Comparison of ENCODE assay signal across 27 mouse cellular contexts in the genomic region with DNA sequence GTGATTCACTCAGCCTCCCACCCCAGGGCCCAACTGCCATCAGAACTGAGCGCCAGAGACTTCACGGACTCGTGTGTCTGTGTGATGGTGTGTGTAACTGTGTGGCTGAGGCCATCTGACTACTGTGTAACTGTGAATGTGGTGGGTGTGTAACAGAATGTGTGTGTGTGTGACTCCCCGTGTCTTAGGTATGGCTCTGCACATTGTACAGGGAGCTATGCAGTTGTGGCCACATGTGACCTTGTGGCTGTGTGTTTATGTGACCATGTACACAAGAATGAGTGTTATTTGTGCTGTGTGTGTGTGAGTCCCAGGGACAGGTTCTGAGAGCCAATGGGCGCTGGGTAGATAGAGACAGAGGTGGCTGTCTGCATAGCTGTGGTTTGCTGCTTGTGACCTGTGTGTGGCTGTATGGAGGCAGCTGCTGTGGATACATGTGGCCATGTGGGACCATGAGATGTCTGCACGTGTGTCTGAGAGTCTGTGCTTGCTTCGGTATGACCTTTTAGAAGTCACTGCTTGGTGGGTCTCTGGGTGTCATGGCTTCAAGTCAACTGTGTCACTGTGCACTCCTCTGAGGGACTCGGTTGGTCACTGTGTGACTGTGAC. TPM values are rescaled to one million over a fixed set of nuclear protein-coding genes. Genes with fewer than 3 reads are reported as not detected.
"Had no signal": no experiment of that assay in that cellular context is flagged by ENCODE, and none has a peak within 500 bp of the region (broad histone marks: within the 10 kb centered on the region; RNA-seq: fewer than 3 reads in every experiment).

No protein-coding gene starts in this region.

- H3K9ac ChIP-seq: heart, embryonic 12.5 days; hindbrain, embryonic 12.5 days; hindbrain, embryonic 14.5 days; intestine, embryonic 15.5 days; limb, embryonic 12.5 days; liver, embryonic 13.5 days had no signal

- ATAC-seq: hindbrain, embryonic 16.5 days; inflammation-experienced regulatory T-cells, adult 6 months; intestine, embryonic 15.5 days; intestine, postnatal 0 days had no signal

- H3K27ac ChIP-seq: gastrocnemius, adult 2 months; heart, embryonic 10.5 days; hindbrain, embryonic 10.5 days; hindbrain, embryonic 12.5 days; hindbrain, embryonic 14.5 days; intestine, embryonic 15.5 days; limb, embryonic 10.5 days; limb, embryonic 12.5 days; liver, embryonic 13.5 days had no signal

- DNase-seq: gastrocnemius, adult 2 months; gastrocnemius, postnatal 25 days; heart, adult 18-20 months; heart, postnatal 10 days; heart, postnatal 4 days; kidney, adult 18-20 months; kidney, adult 8-10 months; kidney, postnatal 10 days; kidney, postnatal 25 days; layer of hippocampus, adult 9-11 months; layer of hippocampus, postnatal 36 days; liver, embryonic 13.5 days had no signal

- H3K4me3 ChIP-seq: gastrocnemius, adult 2 months; heart, embryonic 10.5 days; heart, embryonic 12.5 days; hindbrain, embryonic 10.5 days; hindbrain, embryonic 12.5 days; intestine, embryonic 15.5 days; limb, embryonic 10.5 days; limb, embryonic 12.5 days; liver, embryonic 13.5 days had no signal

- H3K4me2 ChIP-seq: heart, embryonic 12.5 days; hindbrain, embryonic 12.5 days; hindbrain, embryonic 14.5 days; intestine, embryonic 15.5 days; limb, embryonic 12.5 days; liver, embryonic 11.5 days; liver, embryonic 13.5 days had no signal

- H3K36me3 ChIP-seq: heart, embryonic 10.5 days; heart, embryonic 12.5 days; hindbrain, embryonic 10.5 days; hindbrain, embryonic 12.5 days; intestine, embryonic 15.5 days; limb, embryonic 10.5 days; limb, embryonic 12.5 days; liver, embryonic 13.5 days had no signal

- H3K9me3 ChIP-seq: heart, embryonic 10.5 days; heart, embryonic 12.5 days; hindbrain, embryonic 10.5 days; hindbrain, embryonic 12.5 days; intestine, embryonic 15.5 days; limb, embryonic 10.5 days; limb, embryonic 12.5 days; liver, embryonic 13.5 days had no signal

- H3K4me1 ChIP-seq: heart, embryonic 10.5 days; heart, embryonic 12.5 days; hindbrain, embryonic 10.5 days; hindbrain, embryonic 12.5 days; intestine, embryonic 15.5 days; limb, embryonic 10.5 days; limb, embryonic 12.5 days; liver, embryonic 13.5 days had no signal

RNA-seq across cellular contexts. Expression of a gene that starts 13.8 kb away (rescaled TPM):
- polyA plus RNA-seq: heart, embryonic 14.5 days; hindbrain, embryonic 14.5 days; hindbrain, embryonic 16.5 days; inflammation-experienced regulatory T-cells, adult 6 months; intestine, postnatal 0 days; kidney, embryonic 14.5 days; kidney, embryonic 16.5 days had no signal

RNA-seq across cellular contexts. Expression of a gene that starts 39.9 kb away (rescaled TPM):
- polyA plus RNA-seq: heart, embryonic 14.5 days; inflammation-experienced regulatory T-cells, adult 6 months had no signal
